Mouse (Mus musculus): ENCODE data around the gene Asic1.

- TF ChIP-seq USF1 (IDR thresholded peaks at IDR 0.05; ENCODE audit: low read depth, low read length) (no peak), MEF2A (IDR thresholded peaks at IDR 0.05; ENCODE audit: extremely low read depth, insufficient replicate concordance, low read depth, low read length, poor library complexity, severe bottlenecking) (no peak), POLR2AphosphoS2 (IDR thresholded peaks at IDR 0.05; ENCODE audit: low read length) (no peak), ZKSCAN1 (IDR thresholded peaks at IDR 0.05; ENCODE audit: low read depth, low read length) (no peak), CHD2 (IDR thresholded peaks at IDR 0.05; ENCODE audit: low read length) (no peak), GABPA (IDR thresholded peaks at IDR 0.05; ENCODE audit: low read depth, low read length) (no peak)
Measured at GRCm38 (mm10) chr15:99726549-99726948, 56.4 kb downstream of the Asic1 start.

Measured in MEL (cell line).